Mouse (Mus musculus): ENCODE data around the gene Trim2. TPM values are rescaled to one million over a fixed set of nuclear protein-coding genes. Genes with fewer than 3 reads are reported as not detected.
A peak's percentile ranks its signal among the peaks of the same experiment; 100 is the strongest.

The Trim2 gene
- polyA plus RNA-seq, 1 experiment from 2014 or later, result 25.5 TPM

DNA sequence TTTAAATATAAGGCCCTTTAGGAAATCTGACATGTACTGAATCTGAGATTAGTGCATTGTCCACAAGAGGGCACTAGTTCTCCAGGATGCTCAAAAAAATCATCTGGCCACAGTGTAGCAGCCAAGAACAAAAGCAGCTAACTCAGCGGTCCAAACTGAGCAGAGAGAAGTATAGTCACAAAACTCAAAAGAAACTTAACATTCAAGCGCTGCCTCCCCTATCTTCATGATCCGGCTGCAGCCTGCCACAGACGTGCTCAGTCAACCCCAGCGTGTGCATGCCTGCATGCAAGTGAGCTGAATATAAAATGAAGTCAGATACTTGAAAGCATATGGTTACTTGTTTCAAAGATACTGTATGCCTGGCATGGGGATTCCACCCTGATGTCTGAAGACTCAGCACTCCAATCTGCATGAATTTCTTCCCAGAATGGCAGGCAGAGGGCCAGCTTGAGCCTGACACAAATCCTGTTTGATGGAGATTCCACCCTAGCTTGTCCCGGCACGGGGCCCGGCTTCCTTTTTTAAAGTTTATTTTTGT, 8.0 kb upstream of the Trim2 start:
- Histone ChIP-seq H3K27me3 (no peaks in the 10 kb centered on the region), H3K9me3 (no peaks in the 10 kb centered on the region), H3K4me2 (peak overlapping the region; percentile 48), H3K36me3 (no peaks in the 10 kb centered on the region), H3K4me1 (peaks cover 11% of the 10 kb centered on the region; the same call in 1 of the 2 replicates), H3K4me3 (no peak overlapping the region), H3K9ac (peak overlapping the region; percentile 62), H3K27ac (peak overlapping the region; percentile 82)
- WGBS, result 20% methylated on average over 8 of the region's 8 CpGs
- peak; percentile 65 for ATAC-seq (ENCODE audit: insufficient number of reproducible peaks, insufficient read depth, low FRiP score, low TSS enrichment, low read depth)

DNA sequence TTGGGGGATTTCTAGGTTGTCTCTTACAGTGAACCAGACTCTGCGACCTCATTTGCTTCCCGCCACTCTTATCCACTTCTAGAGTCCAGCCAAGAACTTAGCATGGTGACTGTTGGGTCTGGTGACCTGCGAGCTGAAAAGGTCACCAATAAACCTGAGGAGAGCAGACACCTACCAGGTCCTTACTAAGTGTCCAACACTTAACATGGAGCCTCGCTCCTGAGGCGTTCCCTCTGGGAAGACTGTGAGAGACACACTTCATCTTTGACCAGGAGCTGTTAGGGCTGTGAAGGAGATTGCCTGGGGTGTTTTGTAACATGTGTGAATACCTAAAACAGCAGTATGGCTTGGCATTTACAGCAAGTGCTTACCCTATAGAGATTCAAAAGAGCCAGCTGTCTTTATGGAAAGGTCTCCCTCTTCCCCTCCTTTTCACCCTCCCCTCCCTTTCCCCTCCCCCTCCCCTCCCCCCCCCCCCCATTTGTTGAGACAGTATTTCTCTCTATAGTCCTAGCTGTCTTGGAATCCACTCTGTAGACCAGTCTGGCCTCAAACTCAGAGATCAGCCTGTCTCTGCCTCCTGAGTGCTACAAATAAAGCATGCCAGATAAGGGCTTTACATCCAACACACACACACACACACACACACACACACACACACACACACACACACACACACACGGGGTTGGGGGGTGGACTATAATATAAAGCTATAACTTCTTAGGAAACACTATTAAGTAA, 7.3 kb upstream of the Trim2 start:
- ATAC-seq (ENCODE audit: insufficient number of reproducible peaks, insufficient read depth, low FRiP score, low TSS enrichment, low read depth), result no peak
- H3K4me3 ChIP-seq, result no peak overlapping the region
- H3K4me2 ChIP-seq, result no peak overlapping the region
- no peak overlapping the region for H3K27ac ChIP-seq
- H3K9ac ChIP-seq, result no peak overlapping the region
- H3K9me3 ChIP-seq, result no peaks in the 10 kb centered on the region
- H3K4me1 ChIP-seq, result peaks cover 11% of the 10 kb centered on the region; the same call in 1 of the 2 replicates
- no peaks in the 10 kb centered on the region for H3K36me3 ChIP-seq
- no peaks in the 10 kb centered on the region for H3K27me3 ChIP-seq
- 77% methylated on average over 6 of the region's 6 CpGs for WGBS

DNA sequence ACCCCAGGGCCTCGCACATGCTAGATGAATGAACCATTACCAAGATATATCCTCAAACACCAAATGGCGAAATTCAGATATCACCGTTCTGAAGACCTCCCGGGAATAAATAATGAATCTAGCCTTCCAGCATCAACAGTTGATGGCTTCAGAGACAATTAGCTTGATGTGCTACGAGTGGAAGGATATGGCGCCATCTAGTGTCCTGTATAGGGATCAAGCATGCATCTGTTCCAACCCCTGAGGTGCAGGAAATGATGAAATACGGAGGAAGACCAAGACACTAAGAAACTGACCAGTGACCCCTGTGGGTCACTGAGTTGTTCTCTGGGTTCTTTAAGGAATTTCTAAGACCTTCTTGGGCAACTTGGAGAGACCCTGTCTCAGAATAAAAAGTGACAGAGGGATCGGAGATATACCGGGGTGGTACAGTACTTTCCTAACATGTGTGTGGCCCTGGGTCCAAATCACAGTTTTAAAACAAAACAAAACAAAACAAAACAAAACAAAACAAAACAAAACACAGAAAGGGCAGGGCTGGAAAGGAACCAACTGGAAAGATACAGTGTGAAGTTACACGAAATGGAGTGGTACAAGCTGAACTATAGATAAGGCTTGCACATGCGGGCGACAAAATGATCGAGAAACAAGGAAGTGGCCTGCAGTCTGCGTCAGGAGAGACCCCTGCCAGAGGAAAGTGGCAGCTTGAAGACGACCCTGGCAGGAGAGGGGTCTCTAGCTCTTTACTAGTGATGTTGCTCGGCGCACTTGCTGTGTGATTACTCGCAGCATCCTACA, 6.5 kb upstream of the Trim2 start:
- H3K9me3 ChIP-seq, result no peaks in the 10 kb centered on the region
- H3K27ac ChIP-seq, result no peak overlapping the region
- WGBS, result 50% methylated on average over 18 of the region's 18 CpGs
- H3K27me3 ChIP-seq, result no peaks in the 10 kb centered on the region
- no peak overlapping the region for H3K4me3 ChIP-seq
- peak overlapping the region; percentile 20; the same call in 1 of the 2 replicates for H3K4me2 ChIP-seq
- no peak for ATAC-seq (ENCODE audit: insufficient number of reproducible peaks, insufficient read depth, low FRiP score, low TSS enrichment, low read depth)
- peaks cover 11% of the 10 kb centered on the region; the same call in 1 of the 2 replicates for H3K4me1 ChIP-seq
- H3K9ac ChIP-seq, result no peak overlapping the region
- H3K36me3 ChIP-seq, result no peaks in the 10 kb centered on the region

DNA sequence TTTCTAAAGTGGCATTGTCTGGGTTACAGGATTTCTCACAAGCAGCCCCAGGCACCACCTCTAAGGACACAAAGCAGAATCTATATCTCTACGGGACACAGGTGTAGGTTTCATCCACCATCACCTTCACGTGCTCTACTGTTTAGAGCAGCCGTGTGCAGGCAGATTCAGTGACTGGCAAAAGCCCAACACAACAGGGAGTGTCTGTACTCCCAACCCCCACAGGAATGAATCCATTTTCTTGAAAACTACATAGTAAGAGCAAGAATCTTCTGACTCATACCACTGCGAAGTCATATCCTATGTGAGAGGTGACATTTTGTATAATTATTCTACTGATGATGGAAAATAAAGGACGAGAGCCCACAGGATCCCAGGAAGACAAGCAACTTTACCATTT, 5.6 kb upstream of the Trim2 start:
- no peak overlapping the region for H3K9ac ChIP-seq
- no peak overlapping the region for H3K27ac ChIP-seq
- no peak for ATAC-seq (ENCODE audit: insufficient number of reproducible peaks, insufficient read depth, low FRiP score, low TSS enrichment, low read depth)
- peaks cover 11% of the 10 kb centered on the region; the same call in 1 of the 2 replicates for H3K4me1 ChIP-seq
- WGBS, result 84% methylated on average over 5 of the region's 5 CpGs
- H3K36me3 ChIP-seq, result no peaks in the 10 kb centered on the region
- no peak overlapping the region for H3K4me2 ChIP-seq
- no peaks in the 10 kb centered on the region for H3K9me3 ChIP-seq
- no peak overlapping the region for H3K4me3 ChIP-seq
- peaks cover 4% of the 10 kb centered on the region; the same call in 1 of the 2 replicates for H3K27me3 ChIP-seq

DNA sequence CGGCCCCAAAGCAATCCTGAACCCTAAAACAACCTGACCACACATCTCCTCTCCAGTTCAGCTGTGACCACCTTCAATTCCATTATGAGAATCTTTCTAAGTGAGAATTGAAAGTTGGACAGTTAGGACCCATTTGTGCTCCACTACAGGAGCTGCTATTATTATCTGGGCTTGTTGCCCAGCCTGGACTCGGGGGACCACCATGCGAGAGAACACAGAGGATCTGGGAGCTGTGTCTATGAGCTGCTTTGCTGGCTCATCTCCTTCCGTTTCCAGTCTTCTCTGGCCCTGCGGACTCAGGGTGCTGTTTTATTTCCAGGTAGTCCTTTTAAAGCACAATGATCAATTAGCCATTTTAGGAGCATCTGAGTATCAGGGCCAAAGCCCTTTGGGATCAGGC, 839 bp upstream of the Trim2 start:
- Histone ChIP-seq H3K4me1 (peaks cover 23% of the 10 kb centered on the region), H3K36me3 (no peaks in the 10 kb centered on the region), H3K4me3 (no peak overlapping the region), H3K4me2 (no peak overlapping the region), H3K9me3 (no peaks in the 10 kb centered on the region), H3K27me3 (peaks cover 45% of the 10 kb centered on the region), H3K27ac (no peak overlapping the region), H3K9ac (no peak overlapping the region)
- WGBS, result 86% methylated on average over 5 of the region's 5 CpGs
- ATAC-seq (ENCODE audit: insufficient number of reproducible peaks, insufficient read depth, low FRiP score, low TSS enrichment, low read depth), result no peak

DNA sequence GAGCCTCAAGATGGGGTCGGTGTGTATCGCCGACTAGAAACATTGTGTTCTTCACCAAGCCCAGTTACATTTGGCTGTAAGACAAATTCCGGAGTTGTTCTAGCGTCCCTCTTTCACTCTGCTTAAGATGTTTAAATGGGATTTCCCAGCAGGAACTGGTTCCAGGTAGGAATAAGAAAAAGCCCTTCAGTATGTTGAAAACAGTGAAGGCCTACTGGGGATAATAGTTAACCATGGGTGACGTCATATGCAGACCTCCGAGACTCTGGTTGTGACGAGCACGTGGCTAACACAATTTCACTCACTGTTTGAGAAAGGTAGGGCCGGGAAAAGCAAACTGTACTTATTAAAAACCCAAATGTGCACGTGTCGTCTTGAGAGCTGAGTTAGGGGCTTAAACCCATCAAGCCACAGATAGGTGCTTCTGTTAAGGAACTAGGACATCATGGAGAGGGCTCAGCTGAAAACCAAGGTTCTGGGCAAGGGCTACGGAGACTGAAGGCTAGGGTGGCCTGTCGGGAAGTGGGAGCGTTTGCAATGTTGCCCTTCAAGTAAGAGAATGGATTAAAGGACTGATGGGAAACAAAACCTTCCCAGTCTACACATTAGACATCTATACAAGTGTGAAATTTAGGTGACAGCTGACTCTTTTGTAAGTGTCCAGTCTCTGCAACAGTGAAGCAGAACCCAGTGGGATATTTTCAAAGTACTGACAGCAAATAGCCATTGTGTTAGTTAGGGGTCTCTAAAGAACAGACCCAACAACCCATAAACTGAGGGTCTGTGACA, 761 bp downstream of the Trim2 start:
- no peaks in the 10 kb centered on the region for H3K36me3 ChIP-seq
- peak overlapping the region; percentile 41; the same call in 1 of the 2 replicates for H3K4me3 ChIP-seq
- H3K4me2 ChIP-seq, result peak overlapping the region; percentile 77
- H3K9me3 ChIP-seq, result no peaks in the 10 kb centered on the region
- WGBS, result 47% methylated on average over 15 of the region's 15 CpGs
- peaks cover 45% of the 10 kb centered on the region for H3K27me3 ChIP-seq
- peaks cover 23% of the 10 kb centered on the region for H3K4me1 ChIP-seq
- ATAC-seq (ENCODE audit: insufficient number of reproducible peaks, insufficient read depth, low FRiP score, low TSS enrichment, low read depth), result no peak
- H3K9ac ChIP-seq, result no peak overlapping the region
- no peak overlapping the region for H3K27ac ChIP-seq

DNA sequence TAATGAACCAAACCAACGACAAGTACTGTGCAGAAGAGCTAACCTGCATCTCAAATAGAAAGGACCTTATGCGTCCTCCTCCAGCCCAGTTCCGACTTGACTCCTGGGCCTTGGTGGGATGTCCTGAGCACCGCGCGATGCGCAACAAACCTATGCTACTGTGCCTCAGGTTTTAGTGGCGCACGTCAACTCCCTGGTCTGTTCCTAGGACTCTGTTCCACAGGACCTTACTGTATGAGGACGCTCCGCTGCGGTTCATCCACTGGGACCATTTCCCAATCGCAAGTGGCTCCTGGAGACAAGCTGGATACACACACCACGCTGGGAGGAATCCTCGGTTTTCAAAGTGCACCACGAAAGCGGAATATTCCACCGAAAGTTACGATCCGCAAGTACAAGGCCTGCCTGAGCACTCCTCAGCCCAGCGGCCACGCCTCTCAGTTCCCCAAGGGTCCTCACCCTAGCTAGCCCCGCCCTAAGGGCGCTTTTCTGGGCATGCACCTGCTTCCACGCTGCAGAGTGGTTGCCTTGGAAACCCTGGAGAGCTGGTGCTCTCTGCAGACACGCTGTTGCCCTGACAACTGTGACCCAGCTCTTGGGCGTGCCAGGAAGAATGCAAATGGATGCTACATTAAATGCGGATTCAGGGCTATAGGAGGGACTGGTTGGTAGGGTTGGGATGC, 1.5 kb downstream of the Trim2 start:
- peak; percentile 77 for ATAC-seq (ENCODE audit: insufficient number of reproducible peaks, insufficient read depth, low FRiP score, low TSS enrichment, low read depth)
- Histone ChIP-seq H3K36me3 (no peaks in the 10 kb centered on the region), H3K9me3 (no peaks in the 10 kb centered on the region), H3K27ac (no peak overlapping the region), H3K27me3 (peaks cover 45% of the 10 kb centered on the region), H3K9ac (0 out of 2 replicates have a peak overlapping the region, but pooled peaks have one; percentile 36), H3K4me2 (peak overlapping the region; percentile 77), H3K4me1 (peaks cover 23% of the 10 kb centered on the region), H3K4me3 (peak overlapping the region; percentile 41)
- 2% methylated on average over 28 of the region's 28 CpGs for whole genome bisulfite sequencing

DNA sequence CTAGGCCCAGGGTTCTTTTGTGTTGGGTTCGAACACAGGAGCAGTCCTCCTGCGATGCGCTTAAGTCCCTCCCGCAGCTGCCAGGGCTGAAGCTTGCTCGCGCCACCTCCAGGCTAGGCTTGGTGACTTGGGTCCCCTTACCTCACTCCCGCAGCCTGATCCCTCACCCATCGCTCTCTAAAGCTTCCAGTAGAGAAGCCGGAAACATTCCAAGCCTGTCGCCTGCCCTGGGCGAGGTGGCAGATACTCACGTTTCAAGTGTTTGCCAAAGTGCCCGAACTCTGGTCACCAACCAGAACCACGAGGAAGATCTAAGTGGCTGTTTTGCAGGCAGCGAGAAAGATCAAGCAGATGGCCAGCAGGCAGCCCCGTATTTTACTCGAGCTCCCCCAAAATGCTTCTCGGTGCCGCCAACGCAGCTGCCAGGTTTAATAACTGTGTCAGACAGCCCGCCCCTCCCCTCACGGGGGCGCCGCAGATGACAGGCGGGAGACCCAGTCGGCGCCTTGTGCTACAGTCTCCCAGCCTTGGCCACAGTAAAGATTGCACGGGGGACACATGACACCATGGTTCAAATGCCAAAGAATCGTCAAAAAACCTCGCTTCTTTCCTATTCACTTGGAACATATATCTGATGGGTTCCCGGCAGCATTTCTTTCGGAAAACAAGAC, 2.2 kb downstream of the Trim2 start:
- WGBS, result under 1% methylated on average over 32 of the region's 32 CpGs
- peak overlapping the region; percentile 41 for H3K4me3 ChIP-seq
- peak overlapping the region; percentile 77 for H3K4me2 ChIP-seq
- no peak overlapping the region for H3K27ac ChIP-seq
- H3K36me3 ChIP-seq, result no peaks in the 10 kb centered on the region
- peaks cover 45% of the 10 kb centered on the region for H3K27me3 ChIP-seq
- H3K4me1 ChIP-seq, result peaks cover 23% of the 10 kb centered on the region
- ATAC-seq (ENCODE audit: insufficient number of reproducible peaks, insufficient read depth, low FRiP score, low TSS enrichment, low read depth), result no peak
- no peaks in the 10 kb centered on the region for H3K9me3 ChIP-seq
- peak overlapping the region; percentile 53 for H3K9ac ChIP-seq

DNA sequence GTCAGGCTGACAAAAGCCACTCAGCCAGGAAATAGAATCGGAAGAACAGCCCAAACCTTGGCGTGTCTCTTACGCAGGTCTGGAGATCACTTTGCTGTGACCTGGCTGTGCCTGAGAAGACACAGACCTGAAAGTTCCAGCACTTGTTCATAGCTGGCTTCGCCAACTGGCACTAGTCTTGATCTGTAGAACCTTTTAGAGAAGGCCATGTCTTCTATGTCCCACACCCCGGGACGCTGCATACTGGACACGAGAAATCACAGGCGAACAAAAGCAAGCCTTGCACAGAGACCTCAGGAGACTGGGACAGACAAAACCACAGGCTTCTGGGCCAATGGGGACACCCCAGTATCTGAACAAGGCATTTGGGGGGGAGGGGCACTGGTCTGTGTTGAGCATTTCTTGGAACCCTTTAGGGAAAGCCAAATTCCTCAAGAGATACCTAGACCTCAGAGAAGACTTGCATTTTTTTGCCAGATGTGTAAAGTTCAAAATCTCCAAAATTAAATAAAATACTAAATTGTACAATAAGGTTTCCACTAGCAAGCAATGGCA, 3.2 kb downstream of the Trim2 start:
- Histone ChIP-seq H3K4me1 (peaks cover 23% of the 10 kb centered on the region), H3K4me2 (peak overlapping the region; percentile 77; the same call in 1 of the 2 replicates), H3K4me3 (no peak overlapping the region), H3K36me3 (no peaks in the 10 kb centered on the region), H3K27ac (no peak overlapping the region), H3K9ac (no peak overlapping the region), H3K9me3 (no peaks in the 10 kb centered on the region), H3K27me3 (peaks cover 45% of the 10 kb centered on the region)
- ATAC-seq (ENCODE audit: insufficient number of reproducible peaks, insufficient read depth, low FRiP score, low TSS enrichment, low read depth), result no peak
- 82% methylated on average over 8 of the region's 8 CpGs for WGBS

DNA sequence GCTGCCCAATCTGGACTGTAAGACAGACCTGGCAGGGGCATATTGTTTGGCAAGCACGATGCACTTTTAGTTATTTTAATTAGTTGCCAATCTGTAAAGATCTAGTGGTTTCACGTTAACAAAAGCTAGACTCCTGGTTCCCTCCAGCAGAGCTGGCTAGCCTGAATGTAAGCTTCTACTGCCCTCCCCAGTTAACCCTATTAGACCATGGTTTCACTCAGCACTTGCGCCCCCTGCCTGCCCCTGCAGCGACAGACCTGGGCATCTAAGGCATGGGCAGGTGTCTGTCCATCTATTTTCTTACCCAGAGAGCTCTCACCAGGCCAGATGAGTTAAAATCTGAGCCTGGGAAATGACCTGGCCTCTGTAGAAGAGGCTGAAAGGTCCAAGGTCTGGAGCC, 4.4 kb downstream of the Trim2 start:
- 19% methylated on average over 4 of the region's 4 CpGs for WGBS
- no peak for ATAC-seq (ENCODE audit: insufficient number of reproducible peaks, insufficient read depth, low FRiP score, low TSS enrichment, low read depth)
- Histone ChIP-seq H3K4me1 (peaks cover 23% of the 10 kb centered on the region), H3K27me3 (peaks cover 40% of the 10 kb centered on the region), H3K4me2 (no peak overlapping the region), H3K4me3 (no peak overlapping the region), H3K9me3 (no peaks in the 10 kb centered on the region), H3K27ac (no peak overlapping the region), H3K36me3 (no peaks in the 10 kb centered on the region), H3K9ac (no peak overlapping the region)

Measured in embryonic facial prominence, embryonic 13.5 days (tissue).